Mouse (Mus musculus) embryonic fibroblast, embryonic 13.5 days (primary cell): ENCODE data around the gene Akap2.

Experiments
- CTCF ChIP-seq: IDR thresholded peaks from 2 replicates; pipeline ENCODE4 v1.5.1; 2011; ENCODE audit warnings: mild to moderate bottlenecking, control low read depth, low read length, moderate library complexity, borderline replicate concordance; ENCODE audit not compliant: insufficient read depth
- POLR2A ChIP-seq: IDR thresholded peaks from 2 replicates; pipeline ENCODE4 v1.6.1; 2011; ENCODE audit warnings: low read depth, mild to moderate bottlenecking, control low read depth, low read length, moderate library complexity

GRCm38 (mm10) chr4:57820839-57821374 is 103.5 kb downstream of the Akap2 start:
- no peak for TF ChIP-seq POLR2A
- TF ChIP-seq CTCF = no peak
